Mouse (Mus musculus) gastrocnemius, adult 2 months (tissue): ENCODE data around the gene Ppid. TPM values are rescaled to one million over a fixed set of nuclear protein-coding genes. Genes with fewer than 3 reads are reported as not detected.
A peak's percentile ranks its signal among the peaks of the same experiment; 100 is the strongest.

ENCODE experiments used
- DNase-seq: peaks from one replicate; pipeline ENCODE4 v3.0.0; 2022
- H3K27ac ChIP-seq: fragments of 200-600 bp; 2 replicates; pipeline ENCODE4 v1.8.1; 2022; ENCODE audit warnings: mild to moderate bottlenecking
- H3K4me3 ChIP-seq: fragments of 200-600 bp; 2 replicates; pipeline ENCODE4 v1.8.1; 2022; ENCODE audit warnings: mild to moderate bottlenecking, moderate library complexity
- CTCF ChIP-seq: fragments of 200-600 bp; IDR thresholded peaks from 2 replicates; pipeline ENCODE4 v1.8.1; 2022; ENCODE audit warnings: antibody characterized with exemption, mild to moderate bottlenecking, moderate library complexity
- intact Hi-C: fragments of 180-260 bp; cut with DNase I; formaldehyde crosslinking; loops from one replicate; pipeline ENCODE4 v1.15.1; 2025
- long read RNA-seq, 2 experiments: library from polyadenylated mRNA; stranded (forward); transcript quantifications; one replicate each; pipeline ENCODE4 v2.0.0; 2021
- total RNA-seq, 2 experiments: library from RNA; stranded (reverse); gene quantifications; 2 replicates each; pipeline ENCODE4 v1.2.3; 2021

Gene Ppid
- 10 to 100 TPM; 38.8 to 55.8 TPM for total RNA-seq
- long read RNA-seq, experiment 1, transcript Ppid-201 (10 exons, 1,752 nt): major isoform, 85 of 89 reads
- long read RNA-seq, experiment 1, partial matches to known transcripts: 1 of 89 reads
- long read RNA-seq, experiment 1, other reads (novel, unspliced or antisense): 2 of 89 reads
- long read RNA-seq, experiment 2, transcript Ppid-201 (10 exons, 1,752 nt): major isoform, 58 of 62 reads
- long read RNA-seq, experiment 2, partial matches to known transcripts: 1 of 62 reads
- long read RNA-seq, experiment 2, other reads (novel, unspliced or antisense): 3 of 62 reads

DNA sequence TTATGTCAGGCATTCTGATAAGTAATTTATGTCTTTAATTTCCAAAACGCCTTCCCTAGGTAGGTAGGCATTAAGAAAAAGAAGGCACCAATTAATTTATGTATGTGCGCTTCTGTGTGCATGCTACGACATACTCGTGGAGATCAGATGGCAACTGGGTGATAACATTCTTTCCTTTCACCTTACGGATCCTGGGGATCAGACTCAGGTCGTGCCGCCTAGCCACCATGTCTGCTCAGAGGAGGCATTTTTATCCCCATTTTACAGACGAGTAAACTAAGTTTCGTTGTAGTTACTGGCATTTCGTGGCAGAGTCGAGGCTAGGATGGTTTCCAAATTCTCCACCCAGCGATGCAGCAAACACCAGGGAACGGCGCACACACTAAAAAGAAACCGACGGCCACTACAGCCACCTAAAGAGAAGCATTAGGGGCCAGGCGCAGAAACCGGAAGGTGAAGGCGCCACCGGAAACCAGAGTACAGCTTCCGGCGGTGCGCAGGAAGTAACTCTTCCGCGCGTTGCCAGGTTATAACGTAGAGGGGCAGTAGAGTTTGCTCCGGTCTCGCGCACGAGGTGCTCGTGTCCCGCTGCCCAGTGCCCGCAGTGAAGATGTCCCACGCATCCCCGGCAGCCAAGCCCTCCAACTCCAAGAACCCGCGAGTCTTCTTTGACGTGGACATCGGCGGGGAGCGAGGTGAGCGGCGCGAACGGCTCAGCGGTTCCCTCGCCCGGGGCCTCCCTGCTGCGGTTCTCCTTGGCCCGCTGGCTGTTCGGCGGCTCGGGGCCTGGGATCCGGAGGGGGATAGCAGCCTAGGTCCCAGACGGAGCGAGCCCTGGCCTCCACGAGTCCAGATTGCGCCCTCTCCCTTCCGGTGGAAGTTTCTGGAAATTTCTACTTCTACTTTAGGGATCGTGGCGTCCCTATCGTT, at the start of gene Ppid:
Ppid (plus strand) TSS at position 480 of the 930 bp plus-strand sequence.
- H3K27ac ChIP-seq: peak within 1 kb of the TSS; percentile 94
- intact Hi-C loops: loop anchor here (10.0 kb wide), 1 partner anchor 516 kb away; no protein-coding TSS in a partner anchor
- TF ChIP-seq CTCF: no peak
- peak within 1 kb of the TSS; percentile 80 for H3K4me3 ChIP-seq
- peak; percentile 86 for DNase-seq

DNA sequence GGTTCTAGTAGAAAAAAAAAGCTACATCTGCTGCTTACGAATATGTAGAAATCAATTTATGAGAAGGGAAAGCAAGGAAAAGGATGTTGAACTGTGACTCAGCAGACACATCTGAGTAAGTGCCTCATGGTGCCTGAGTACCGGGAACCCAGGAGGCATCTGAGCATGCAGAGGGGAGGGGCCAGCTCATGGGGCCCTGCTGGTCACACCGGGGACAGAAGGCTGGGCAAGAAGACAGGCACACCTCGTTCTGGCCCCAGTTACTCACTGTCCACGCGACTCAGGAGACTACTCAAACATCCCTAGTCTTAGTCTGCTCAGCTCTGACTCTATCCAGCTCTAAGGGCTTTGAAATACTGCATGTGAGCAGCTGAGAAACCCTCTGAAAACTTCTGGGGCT, 48.6 kb upstream of the Ppid start:
- no peak overlapping the region; the same call in 1 of the 2 replicates for H3K27ac ChIP-seq
- TF ChIP-seq CTCF: 0 out of 2 replicates have a peak, but pooled peaks have one; percentile 2
- peak; percentile 36 for DNase-seq
- intact Hi-C loops: no loop called here
- H3K4me3 ChIP-seq: no peak overlapping the region

DNA sequence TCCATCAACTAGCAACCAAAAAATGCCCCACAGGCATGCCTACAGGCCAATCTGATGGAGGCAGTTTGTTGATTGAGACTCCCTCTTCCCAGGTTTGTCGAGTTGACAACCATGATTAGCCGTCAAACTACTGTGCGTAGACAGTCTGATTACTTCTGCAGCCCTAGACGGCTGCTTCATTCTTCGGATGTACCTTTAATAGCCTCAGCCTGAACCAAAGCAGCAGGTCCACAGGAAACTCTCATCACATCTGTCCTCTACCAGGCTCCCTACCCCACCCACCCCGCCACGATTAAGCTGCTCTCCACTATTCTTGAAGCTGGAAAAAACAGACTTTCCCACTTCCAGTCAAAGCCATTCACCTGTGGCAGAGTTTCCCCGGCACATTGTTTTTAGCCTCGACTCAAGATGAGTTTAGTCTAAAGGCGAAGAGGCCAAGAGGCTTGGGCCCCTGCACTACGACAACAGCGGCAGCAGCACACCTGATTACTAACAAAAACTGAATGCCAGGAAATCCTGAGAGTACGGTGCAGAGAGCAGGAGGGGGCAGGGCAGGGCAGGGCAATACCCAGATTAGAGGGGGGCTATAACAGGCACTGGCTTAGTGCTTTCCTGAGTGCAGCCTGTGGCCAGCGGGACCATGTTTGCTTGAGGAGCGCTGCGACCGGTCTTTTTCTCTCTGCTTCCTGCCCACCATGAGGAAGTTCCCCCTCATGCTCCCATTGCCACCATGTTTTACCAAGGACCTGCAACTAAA, 42.3 kb upstream of the Ppid start:
- no peak for DNase-seq
- Histone ChIP-seq H3K4me3 (no peak overlapping the region), H3K27ac (peak overlapping the region; percentile 67)
- intact Hi-C loops: no loop called here
- no peak for TF ChIP-seq CTCF

DNA sequence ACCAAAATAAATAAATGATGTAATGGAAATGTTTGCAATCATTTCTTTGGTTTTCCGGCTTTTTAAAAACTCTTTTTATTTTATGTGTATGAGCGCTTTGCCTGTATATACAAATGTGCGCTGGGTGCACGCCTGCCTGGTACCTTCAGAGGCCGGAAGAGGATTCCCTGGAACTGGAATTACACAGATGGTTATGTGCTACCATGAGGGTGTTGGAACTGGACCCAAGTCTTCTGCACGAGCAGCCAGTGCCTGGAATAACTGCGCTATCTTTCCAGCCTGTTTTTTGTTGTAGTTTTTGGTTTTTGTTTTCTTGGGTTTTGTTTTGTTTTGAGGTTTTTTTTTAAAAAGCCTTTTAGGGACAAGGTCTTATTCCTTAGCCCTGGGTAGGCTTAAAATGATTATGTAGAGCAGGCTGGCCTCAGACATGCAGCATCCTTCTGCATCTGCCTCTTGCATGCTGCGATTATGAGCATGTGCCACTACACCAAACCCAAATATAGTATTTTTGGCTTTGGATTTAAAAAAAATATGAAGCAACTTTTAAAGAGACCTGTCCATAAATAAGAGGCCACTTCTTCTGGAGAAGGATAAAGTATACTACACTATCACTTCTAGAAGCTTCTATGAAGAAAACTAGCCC, 41.3 kb upstream of the Ppid start:
- H3K4me3 ChIP-seq: no peak overlapping the region
- DNase-seq: no peak
- TF ChIP-seq CTCF: no peak
- H3K27ac ChIP-seq: peak overlapping the region; percentile 67; the same call in 1 of the 2 replicates
- intact Hi-C loops: no loop called here

DNA sequence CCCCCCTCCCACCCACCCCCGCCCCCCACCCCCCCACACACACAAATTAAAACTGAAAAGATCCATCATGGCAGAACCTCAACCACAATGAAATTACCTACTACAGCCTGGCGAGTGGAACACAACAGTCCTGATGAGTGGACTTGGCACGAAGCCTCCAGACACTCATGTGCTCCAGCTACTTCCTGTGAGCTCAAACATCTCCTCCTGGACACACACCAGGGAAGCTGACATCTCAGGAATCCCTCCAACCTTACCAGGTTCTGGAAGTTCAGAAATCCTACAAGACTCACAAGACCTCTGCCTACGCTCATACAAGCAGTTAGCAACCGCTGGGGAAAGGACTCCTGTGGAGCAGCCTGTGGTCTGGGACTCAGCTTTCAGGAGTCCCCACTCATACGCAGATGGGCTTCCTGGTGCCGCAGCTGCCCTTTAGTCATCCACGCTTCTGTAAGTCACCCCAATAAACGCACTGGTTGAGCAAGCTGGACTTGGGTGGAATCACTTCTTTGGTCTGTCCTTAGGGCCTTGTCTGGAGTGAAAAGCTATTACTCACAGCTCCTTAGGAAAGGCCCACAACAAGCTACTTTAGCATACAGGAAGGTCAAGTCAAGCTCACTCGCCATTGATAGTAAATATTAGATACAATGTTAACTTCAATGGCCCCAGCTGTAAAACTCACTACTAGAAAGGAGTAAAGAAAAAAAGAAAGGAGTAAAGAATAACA, 39.2 kb upstream of the Ppid start:
- intact Hi-C loops: no loop called here
- no peak overlapping the region for H3K27ac ChIP-seq
- no peak overlapping the region for H3K4me3 ChIP-seq
- TF ChIP-seq CTCF: no peak
- DNase-seq: no peak

DNA sequence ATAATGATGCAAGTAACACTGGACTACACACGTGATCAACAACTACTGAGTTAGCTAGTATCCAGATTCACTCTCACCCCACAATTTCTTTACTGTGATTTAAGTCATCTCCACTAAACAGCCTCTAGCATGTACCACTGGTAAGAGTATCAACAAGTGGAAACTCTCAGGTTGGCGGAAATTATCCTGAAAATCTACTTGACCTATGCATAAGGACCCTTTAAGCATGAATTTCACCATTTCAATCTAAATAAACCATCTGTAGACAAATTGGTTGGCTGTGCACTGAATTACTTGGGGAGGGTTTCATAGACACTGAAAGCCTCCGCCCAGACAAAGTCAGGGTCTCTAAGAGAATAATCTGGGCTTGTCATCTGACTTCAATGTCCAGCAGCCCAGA, 37.4 kb upstream of the Ppid start:
- intact Hi-C loops: no loop called here

DNA sequence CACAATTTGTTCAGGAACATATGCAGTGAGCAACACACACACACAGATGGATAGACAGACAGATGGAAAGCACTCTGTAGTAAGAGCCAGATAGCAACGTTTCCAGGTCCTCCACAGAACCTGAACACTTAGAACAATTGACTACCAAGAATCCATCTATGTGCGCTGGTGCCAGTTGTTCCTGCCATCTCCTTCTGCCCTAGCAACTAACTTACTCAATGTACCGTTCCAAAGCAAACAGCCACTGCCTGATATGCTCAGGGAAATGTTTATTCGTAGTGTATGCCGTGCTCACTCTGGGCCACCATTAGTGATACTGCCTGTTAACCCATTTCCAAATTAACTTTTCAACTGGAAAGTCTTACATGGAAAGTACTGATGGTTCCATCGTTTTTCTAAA, 36.1 kb upstream of the Ppid start:
- intact Hi-C loops: no loop called here
- no peak overlapping the region for H3K27ac ChIP-seq
- H3K4me3 ChIP-seq: no peak overlapping the region
- TF ChIP-seq CTCF: no peak
- DNase-seq: no peak

More for the DNA sequence above, 37.4 kb upstream of the Ppid start:
- DNase-seq: no peak
- Histone ChIP-seq H3K27ac (no peak overlapping the region), H3K4me3 (no peak overlapping the region)
- no peak for TF ChIP-seq CTCF

DNA sequence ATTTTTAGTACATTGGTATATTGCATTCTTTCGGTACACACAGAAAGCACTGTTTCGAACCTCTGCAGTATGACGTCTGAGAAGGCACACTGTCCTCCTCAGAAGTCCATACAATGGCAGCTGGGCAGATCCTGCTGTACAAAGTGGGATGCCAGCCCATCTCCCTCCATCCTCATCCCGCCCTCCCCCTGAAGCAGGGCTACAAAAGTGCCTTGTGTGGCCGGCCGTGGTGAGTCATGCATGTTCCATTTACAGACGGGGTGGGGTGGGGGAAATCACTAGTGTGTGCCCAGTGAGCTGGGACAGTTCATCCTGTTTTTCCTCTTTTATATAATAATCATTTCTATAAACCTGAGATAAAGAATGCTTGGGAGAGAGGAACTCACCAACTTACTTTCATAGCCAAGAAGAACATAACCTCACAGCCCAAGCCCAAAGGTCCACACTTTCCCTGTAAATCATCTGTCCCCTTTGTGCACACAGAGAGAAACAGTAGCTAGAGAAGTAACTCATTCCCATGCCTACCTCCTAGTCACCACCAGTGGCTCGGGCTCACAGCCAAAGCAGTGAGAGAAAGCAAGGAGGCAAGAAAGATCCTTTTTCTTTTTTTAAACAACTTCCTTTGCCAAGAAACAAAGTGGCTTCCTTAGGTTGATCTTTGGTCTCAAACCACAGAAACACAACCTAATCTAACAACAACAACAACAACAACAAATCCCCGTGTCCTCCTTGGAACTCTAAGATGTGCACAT, 31.9 kb upstream of the Ppid start:
- Histone ChIP-seq H3K27ac (peak overlapping the region; percentile 66), H3K4me3 (peak overlapping the region; percentile 26; the same call in 1 of the 2 replicates)
- intact Hi-C loops: no loop called here
- DNase-seq: peak; percentile 40
- TF ChIP-seq CTCF: no peak

DNA sequence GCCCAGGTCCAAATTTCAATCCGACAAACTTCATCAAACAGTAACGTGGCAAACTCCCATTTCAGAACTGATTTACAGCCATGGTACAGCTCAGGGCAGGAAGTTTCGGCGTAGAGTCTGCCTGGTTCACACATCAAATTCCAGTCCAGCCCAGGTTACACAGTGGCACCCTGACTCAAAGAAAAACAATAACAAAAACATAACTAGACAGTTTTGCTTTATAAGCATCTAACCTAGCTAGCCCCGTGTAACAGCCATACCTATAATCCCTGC, 31.4 kb upstream of the Ppid start:
- H3K4me3 ChIP-seq: no peak overlapping the region
- intact Hi-C loops: no loop called here

DNA sequence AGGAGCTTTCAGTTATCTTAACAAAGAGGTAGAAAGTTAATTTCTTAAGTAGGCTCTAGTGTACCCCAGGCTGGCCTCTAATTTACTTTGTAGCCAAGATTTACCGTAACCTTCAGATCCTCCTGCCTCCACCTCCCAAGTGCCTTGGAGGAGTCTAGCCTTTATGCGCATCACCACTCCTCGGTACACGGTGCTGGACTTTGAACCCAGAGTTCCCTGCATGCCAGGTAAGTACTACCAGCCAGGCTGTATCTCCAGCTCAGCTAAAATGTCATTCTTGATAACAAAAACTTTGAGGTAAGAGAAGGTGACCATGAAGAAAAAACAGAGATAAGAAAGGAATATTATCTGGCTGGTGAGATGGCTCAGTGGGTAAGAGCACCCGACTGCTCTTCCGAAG, 30.6 kb upstream of the Ppid start:
- TF ChIP-seq CTCF: no peak
- intact Hi-C loops: no loop called here
- no peak overlapping the region for H3K27ac ChIP-seq
- no peak for DNase-seq
- no peak overlapping the region for H3K4me3 ChIP-seq

More for the DNA sequence above, 31.4 kb upstream of the Ppid start:
- TF ChIP-seq CTCF: no peak
- no peak for DNase-seq
- peak overlapping the region; percentile 66 for H3K27ac ChIP-seq
